Mouse (Mus musculus): Measurements from ENCODE around the gene Guca2b. TPM values are rescaled to one million over a fixed set of nuclear protein-coding genes. Genes with fewer than 3 reads are reported as not detected.
"Not testable (repeated sequence)": the region's sequence is repeated elsewhere in the genome, so short reads cannot be mapped to it uniquely, and the experiment has no call there.

The Guca2b gene
- total RNA-seq, 2 experiments from 2014 or later: not detected

DNA sequence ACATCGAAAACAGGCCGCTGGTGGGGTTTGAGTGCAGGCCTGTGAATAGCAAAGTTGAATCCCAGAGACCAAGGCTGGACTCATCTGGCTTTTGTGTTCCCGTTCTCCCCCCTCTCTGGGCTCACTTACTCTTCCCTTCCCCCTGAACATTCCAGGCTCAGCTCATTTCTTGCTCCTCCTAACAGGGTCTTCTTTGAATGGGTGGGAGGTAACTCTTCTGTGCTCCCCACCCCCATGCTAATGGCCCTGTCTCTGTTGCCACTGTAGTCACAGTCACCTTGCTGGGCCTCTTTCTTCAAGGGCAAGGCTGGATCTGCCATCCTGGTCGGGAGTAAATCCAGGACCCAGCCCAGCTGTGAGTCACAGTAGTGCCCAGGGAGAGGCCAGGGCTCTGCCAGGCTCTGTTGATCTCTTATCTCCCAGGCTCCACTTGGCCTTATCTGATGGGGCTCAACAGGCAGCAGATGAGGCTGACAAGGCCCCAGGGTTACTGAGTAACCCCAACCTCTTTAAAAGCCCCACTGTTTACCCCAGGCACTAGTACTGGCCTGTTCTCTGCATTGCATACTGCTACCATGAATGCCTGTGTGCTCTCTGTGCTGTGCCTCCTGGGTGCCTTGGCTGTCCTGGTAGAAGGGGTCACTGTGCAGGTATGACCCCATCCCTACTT, 21.4 kb downstream of the Guca2b start, which contains the start of gene Guca2a:
Gene Guca2a (plus strand): TSS at position 529 of the 670 bp plus-strand sequence.
- no peak for DNase-seq (ENCODE audit: low spot score in 2 of 2)
- no peak within 1 kb of the TSS for H3K27ac ChIP-seq
- TF ChIP-seq CTCF (conservative IDR thresholded peaks at IDR 0.05): no peak
- no peak within 1 kb of the TSS for H3K4me3 ChIP-seq

GRCm38 (mm10) chr4:119636731-119637130, 22.0 kb downstream of the Guca2b start:
- Histone ChIP-seq H3K4me3 (no peak overlapping the region), H3K27ac (no peak overlapping the region)
- DNase-seq (ENCODE audit: low spot score in 2 of 2): no peak
- no peak for TF ChIP-seq CTCF (conservative IDR thresholded peaks at IDR 0.05)

- H3K4me3 ChIP-seq: no peak overlapping the region
- DNase-seq (ENCODE audit: low spot score in 2 of 2): no peak
- TF ChIP-seq CTCF (conservative IDR thresholded peaks at IDR 0.05): no peak
- no peak overlapping the region for H3K27ac ChIP-seq
Observed at GRCm38 (mm10) chr4:119635686-119636085, 23.1 kb downstream of the Guca2b start.

- H3K4me3 ChIP-seq: no peak overlapping the region
- peak; percentile 35 for TF ChIP-seq CTCF (conservative IDR thresholded peaks at IDR 0.05)
- H3K27ac ChIP-seq: no peak overlapping the region
- no peak for DNase-seq (ENCODE audit: low spot score in 2 of 2)
Observed at GRCm38 (mm10) chr4:119634908-119635660, 23.7 kb downstream of the Guca2b start.

DNA sequence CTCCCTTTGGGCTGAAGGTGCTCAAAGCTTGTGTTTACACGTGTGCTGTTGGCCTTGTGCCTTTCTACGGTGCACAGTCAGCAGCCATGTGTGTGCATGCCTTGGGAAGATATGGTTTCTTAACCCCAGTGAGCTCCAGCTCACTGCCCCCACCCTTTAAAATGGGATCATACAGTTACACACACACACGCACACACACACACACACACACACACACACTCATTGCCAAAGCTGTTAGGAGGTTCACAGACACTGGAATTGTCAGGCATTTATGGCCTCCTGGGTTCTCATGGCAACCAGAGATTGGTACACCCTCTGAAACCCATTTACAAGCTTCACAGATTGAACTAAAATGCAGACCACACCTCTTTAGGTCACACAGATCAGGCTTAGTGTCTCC, 24.8 kb downstream of the Guca2b start:
- Histone ChIP-seq H3K27ac (no peak overlapping the region), H3K4me3 (no peak overlapping the region)
- DNase-seq (ENCODE audit: low spot score in 2 of 2): no peak
- TF ChIP-seq CTCF (conservative IDR thresholded peaks at IDR 0.05): no peak

DNA sequence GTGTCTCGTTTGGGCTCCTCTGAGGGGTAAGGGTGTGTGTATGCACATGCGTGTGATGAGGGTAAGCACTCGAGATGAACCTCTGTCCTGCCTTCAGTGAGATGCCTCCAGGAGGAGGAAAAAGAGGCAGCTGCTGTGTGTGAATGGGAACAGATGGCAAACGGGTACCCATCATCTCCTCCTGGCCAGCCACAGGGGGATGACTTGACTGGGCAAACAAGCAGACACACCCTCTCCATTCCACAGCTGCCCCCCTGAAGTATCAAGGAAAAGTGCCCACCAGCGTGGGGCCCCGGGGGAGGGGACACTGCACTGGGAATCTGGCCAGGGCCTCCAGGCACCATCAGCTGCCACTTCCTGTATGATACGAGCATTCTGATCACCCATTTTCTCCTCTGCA, 25.4 kb downstream of the Guca2b start:
- H3K27ac ChIP-seq: no peak overlapping the region
- no peak for DNase-seq (ENCODE audit: low spot score in 2 of 2)
- H3K4me3 ChIP-seq: no peak overlapping the region
- TF ChIP-seq CTCF (conservative IDR thresholded peaks at IDR 0.05): no peak

DNA sequence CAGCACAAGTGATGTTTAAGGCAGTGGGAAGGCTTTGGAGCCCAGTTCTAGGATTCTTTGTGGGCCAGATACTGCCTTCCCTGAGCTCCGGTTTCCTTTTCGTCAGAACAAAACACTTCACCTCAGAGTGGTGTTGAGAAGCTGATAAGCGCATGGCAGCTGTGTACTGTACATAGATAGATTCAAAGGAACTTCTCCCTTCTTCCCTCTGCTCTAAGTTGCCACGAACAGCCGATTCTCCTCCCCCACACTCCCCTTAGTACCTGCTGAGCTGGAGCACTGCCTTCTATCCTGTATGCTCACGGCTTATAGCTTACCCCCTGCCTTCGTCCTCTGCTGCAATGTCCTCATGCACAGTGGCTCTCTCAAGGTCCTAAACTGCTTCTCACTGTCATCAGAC, 26.0 kb downstream of the Guca2b start:
- no peak for TF ChIP-seq CTCF (conservative IDR thresholded peaks at IDR 0.05)
- no peak overlapping the region for H3K4me3 ChIP-seq
- H3K27ac ChIP-seq: no peak overlapping the region
- no peak for DNase-seq (ENCODE audit: low spot score in 2 of 2)

DNA sequence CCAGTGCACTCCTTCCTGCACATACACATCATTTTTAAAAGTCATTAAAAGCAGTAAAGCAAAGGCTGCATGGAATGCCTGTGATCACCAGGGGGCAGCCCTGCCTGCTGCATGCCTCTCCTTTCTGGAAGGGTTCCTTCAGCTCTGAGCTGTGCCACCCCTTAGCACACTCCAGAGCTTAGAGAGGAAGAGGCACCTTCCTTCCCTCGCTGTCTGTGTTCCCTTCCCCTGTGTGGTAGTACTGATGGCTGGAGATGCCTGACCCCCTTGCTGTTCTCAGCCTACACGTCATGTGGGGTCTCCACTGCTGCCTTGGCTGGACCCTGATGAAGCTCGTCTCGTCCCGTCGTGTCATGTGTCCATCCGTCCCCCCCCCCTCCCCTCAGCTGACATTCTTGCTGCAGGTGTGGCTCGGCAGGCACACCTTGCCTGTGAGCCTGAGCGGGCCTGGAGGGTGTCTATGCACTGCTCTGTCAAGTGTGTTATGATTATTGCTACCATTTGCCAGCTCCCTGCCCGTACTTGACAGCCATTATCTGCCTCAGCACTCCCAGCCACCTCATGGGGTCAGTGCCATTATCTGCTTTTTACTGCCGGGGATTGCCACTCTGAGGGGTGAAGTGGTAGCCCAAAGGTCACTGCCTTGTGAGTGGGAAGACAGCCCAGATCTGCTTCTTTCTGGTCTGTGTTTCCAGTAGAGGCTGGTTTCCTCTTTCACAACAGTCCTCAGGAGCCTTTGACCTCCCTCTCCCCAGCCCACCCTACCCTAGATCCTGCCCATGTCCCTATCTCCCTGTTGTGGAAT, 27.4 kb downstream of the Guca2b start:
- Histone ChIP-seq H3K4me3 (no peak overlapping the region), H3K27ac (no peak overlapping the region)
- TF ChIP-seq CTCF (conservative IDR thresholded peaks at IDR 0.05): peak; percentile 91
- peak; percentile 48 to 68 for DNase-seq (ENCODE audit: low spot score in 2 of 2)

- H3K27ac ChIP-seq; DNase-seq (ENCODE audit: low spot score in 2 of 2); H3K4me3 ChIP-seq: not testable (repeated sequence)
- TF ChIP-seq CTCF (conservative IDR thresholded peaks at IDR 0.05): peak; percentile 64
Observed at GRCm38 (mm10) chr4:119628363-119628762, 30.4 kb downstream of the Guca2b start.

DNA sequence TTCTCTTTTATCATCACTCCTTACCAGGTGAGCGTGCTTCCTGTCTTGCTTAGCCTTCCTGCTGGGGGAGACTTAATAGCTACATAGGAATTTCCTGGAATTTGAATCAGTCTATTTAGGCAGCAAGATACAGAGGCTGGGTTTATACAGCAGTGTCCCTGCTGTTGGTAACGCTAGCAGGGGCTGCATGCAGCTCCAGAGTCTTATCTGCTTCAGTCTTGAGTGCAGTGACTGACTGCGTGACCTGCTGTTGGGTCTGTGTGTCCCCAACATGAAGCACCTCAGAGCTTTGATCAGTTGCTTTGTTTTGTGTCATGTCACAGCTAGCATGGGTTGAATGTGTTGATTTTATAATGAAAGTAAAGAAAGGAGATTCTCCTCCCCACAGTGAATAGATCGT, 31.4 kb downstream of the Guca2b start:
- TF ChIP-seq CTCF (conservative IDR thresholded peaks at IDR 0.05): no peak
- Histone ChIP-seq H3K27ac (no peak overlapping the region), H3K4me3 (no peak overlapping the region)
- no peak for DNase-seq (ENCODE audit: low spot score in 2 of 2)

- H3K27ac ChIP-seq: 0 out of 2 replicates have a peak overlapping the region, but pooled peaks have one; percentile 5
- no peak for DNase-seq (ENCODE audit: low spot score in 2 of 2)
- TF ChIP-seq CTCF (conservative IDR thresholded peaks at IDR 0.05): no peak
- H3K4me3 ChIP-seq: no peak overlapping the region
Observed at GRCm38 (mm10) chr4:119626876-119627275, 31.9 kb downstream of the Guca2b start.

DNA sequence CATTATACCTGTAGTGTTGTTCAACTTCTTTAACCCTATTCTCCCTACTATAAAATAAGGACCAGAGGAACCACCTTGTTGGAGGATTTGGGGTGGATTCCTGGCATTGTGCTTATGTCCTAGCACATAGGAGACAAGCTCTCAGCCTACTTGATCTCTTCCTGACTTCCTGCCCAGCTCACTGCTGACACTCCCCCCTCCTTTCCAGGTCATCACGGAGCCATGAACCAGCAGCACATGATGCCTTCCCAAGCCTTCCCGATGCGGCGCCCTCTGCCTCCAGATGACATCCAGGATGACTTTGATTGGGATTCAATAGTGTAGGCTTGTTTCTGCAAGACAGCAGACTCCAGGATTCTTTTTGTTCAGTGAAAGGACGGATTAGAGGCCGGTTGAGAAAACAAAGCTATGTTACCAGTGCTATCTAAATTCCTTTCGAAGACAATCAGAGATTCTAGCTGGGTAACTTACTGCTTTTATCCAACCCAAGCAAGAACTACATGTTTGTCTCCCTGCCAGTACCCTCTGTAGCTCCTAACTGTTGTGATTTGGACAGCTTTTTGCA, 32.6 kb downstream of the Guca2b start:
- Histone ChIP-seq H3K4me3 (no peak overlapping the region), H3K27ac (0 out of 2 replicates have a peak overlapping the region, but pooled peaks have one; percentile 5)
- no peak for TF ChIP-seq CTCF (conservative IDR thresholded peaks at IDR 0.05)
- DNase-seq (ENCODE audit: low spot score in 2 of 2): no peak

- H3K4me3 ChIP-seq: no peak overlapping the region
- TF ChIP-seq CTCF (conservative IDR thresholded peaks at IDR 0.05): no peak
- DNase-seq (ENCODE audit: low spot score in 2 of 2): no peak
- H3K27ac ChIP-seq: no peak overlapping the region
Observed at GRCm38 (mm10) chr4:119614724-119615123, 44.0 kb downstream of the Guca2b start.

Measured in layer of hippocampus, adult 2 months (tissue).